Mouse (Mus musculus) retina, postnatal 1 day (tissue): ENCODE data around the gene Zfp619.
"Not testable (repeated sequence)": the region's sequence is repeated elsewhere in the genome, so short reads cannot be mapped to it uniquely, and the experiment has no call there.

Experiments used
- DNase-seq: peaks from one replicate; pipeline ENCODE4 v3.0.0-alpha.2; 2012

The Zfp619 gene

GRCm38 (mm10) chr7:39517616-39518177, at the start of gene Zfp619:
Gene Zfp619 (plus strand): TSS chr7:39517766.
- peak; percentile 96 for DNase-seq

GRCm38 (mm10) chr7:39479013-39479412, 38.6 kb upstream of the Zfp619 start:
- DNase-seq, result no peak

- DNase-seq, result peak; percentile 32
These were observed 33.2 kb upstream of the Zfp619 start for GRCm38 (mm10) chr7:39484384-39484783.

- peak; percentile 67 for DNase-seq
These were observed 30.3 kb upstream of the Zfp619 start for GRCm38 (mm10) chr7:39487159-39487853.

GRCm38 (mm10) chr7:39487854-39488205, 29.7 kb upstream of the Zfp619 start:
- no peak for DNase-seq

GRCm38 (mm10) chr7:39494646-39495045, 22.9 kb upstream of the Zfp619 start:
- no peak for DNase-seq

GRCm38 (mm10) chr7:39504100-39504499, 13.5 kb upstream of the Zfp619 start:
- DNase-seq, result no peak

- no peak for DNase-seq
These were observed 796 bp downstream of the Zfp619 start for GRCm38 (mm10) chr7:39518362-39518761.

- no peak for DNase-seq
These were observed 6.3 kb downstream of the Zfp619 start for GRCm38 (mm10) chr7:39523703-39524424.

- DNase-seq, result no peak
These were observed 25.6 kb downstream of the Zfp619 start for GRCm38 (mm10) chr7:39543151-39543550.

GRCm38 (mm10) chr7:39544242-39545111, 26.9 kb downstream of the Zfp619 start:
- DNase-seq, result peak; percentile 93

- no peak for DNase-seq
These were observed 27.6 kb downstream of the Zfp619 start for GRCm38 (mm10) chr7:39545134-39545533.

GRCm38 (mm10) chr7:39549336-39549735, 31.8 kb downstream of the Zfp619 start:
- peak; percentile 16 for DNase-seq

GRCm38 (mm10) chr7:39551976-39552891, 34.7 kb downstream of the Zfp619 start:
- peak; percentile 96 for DNase-seq

GRCm38 (mm10) chr7:39552993-39553392, 35.4 kb downstream of the Zfp619 start:
- peak; percentile 10 for DNase-seq

GRCm38 (mm10) chr7:39553871-39554270, 36.3 kb downstream of the Zfp619 start:
- no peak for DNase-seq

GRCm38 (mm10) chr7:39580066-39580465, 62.5 kb downstream of the Zfp619 start:
- DNase-seq, result no peak

- no peak for DNase-seq
These were observed 63.0 kb downstream of the Zfp619 start for GRCm38 (mm10) chr7:39580601-39581000.

GRCm38 (mm10) chr7:39586834-39587233, 69.3 kb downstream of the Zfp619 start:
- DNase-seq, result not testable (repeated sequence)

- no peak for DNase-seq
These were observed 70.5 kb downstream of the Zfp619 start for GRCm38 (mm10) chr7:39588037-39588436.

GRCm38 (mm10) chr7:39588471-39589041, 71.0 kb downstream of the Zfp619 start:
- DNase-seq, result peak; percentile 59

- DNase-seq, result not testable (repeated sequence)
These were observed 71.5 kb downstream of the Zfp619 start for GRCm38 (mm10) chr7:39589044-39589443.
